Mouse (Mus musculus) lung, postnatal 10 days (tissue): Measurements from ENCODE around the gene Rin3.

ENCODE experiments used
- DNase-seq: peaks from one replicate; pipeline ENCODE4 v3.0.0; 2021

The Rin3 gene

DNA sequence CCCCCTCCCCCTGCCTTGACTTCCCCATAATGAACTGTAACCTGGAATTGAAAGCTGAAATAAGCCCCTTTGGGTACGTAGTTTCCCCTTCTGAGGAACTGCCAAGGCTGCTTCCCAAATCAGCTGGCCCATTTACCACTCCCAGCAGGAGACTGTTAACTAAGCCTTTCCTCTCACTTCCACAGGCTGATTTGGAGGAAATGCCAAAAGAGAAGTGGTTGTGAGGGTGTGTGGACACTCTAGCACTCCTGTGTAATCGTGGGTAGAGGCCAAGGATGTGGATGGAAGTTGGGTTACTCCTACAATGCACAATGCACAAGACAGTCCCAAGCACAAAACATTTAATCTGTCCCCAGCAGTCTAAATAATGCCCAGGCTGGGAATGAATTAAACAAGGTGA is 722 bp upstream of the Rin3 start:
- DNase-seq: no peak

DNA sequence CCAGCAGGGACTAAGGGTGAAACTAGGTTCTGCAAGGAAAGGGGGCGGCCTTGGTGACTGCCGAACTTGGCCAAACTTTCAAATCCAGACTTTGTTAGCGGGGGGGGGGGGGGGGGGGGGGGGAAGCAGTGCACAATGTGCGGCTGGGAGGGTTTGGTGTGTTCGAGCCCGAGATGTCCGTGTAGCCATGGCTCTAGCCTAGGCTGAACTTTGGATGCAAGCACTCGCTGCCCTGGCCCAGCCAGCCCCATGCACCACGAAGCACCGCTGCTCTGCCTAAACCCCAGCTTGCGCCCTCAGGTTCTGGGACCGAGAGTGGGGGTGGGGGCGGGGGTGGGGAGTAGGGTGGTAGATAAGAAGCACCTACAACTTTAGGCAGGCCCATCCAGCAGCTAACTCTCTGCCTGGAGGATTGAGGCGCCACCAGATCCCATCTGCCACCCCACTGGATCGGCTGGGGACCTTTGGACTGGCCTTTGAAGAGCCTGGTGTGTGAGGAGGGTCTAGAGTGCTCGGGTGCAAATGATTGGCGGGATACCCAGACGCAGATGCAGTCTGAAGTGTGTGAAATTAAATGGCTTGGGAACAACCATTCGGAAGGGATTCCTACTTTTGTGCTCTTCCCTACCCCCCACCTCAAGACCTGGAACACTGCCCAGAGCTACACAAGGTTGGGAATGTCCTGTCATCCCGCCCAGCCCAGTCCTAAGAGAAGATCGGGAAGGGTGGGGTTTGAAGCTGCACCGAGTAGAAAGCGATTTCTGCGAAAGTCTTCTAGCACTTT is 827 bp downstream of the Rin3 start:
- peak; percentile 90 for DNase-seq

DNA sequence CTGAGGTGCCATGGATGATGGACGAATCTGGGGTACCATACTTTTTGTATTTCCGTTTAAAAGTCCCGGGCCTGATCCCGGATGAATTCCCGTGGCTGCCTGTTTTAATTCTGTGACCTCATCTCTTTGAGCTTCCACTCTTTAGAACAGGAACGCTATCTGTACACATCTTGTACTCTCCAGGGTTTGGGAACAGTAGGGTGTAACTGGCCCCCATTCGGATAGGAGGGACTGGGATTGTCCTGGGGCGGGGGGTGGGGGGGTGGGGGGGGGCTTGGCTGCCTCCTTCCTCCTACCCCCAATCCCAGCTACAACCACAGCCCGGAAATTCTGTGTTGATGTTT is 1.4 kb downstream of the Rin3 start:
- no peak for DNase-seq

DNA sequence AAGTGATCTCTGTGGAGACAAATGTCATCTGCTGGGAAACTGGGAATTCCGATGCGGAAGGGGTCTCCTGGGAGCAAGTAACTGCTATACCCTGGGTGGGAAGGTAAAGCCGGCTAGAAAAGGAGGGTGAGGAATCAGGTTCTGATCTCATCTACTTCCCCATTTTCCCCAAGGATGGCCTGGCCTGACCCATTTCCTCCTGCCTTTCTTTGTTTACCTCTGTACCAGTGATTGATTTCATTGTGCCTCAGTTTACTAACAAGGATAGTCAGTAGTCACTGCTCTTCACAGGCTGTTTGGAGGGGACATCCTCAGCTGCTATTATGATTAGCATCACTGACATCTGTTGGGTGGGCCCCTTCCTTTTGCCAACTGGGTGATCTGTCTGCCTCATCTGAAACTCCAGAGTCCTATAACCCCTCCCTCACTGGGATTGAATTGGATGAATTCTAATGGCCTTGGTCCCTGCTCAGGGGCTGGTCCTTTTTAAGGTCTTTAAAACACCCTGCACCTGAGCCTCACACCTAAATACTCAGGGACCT is 1.8 kb downstream of the Rin3 start:
- DNase-seq: peak; percentile 42

DNA sequence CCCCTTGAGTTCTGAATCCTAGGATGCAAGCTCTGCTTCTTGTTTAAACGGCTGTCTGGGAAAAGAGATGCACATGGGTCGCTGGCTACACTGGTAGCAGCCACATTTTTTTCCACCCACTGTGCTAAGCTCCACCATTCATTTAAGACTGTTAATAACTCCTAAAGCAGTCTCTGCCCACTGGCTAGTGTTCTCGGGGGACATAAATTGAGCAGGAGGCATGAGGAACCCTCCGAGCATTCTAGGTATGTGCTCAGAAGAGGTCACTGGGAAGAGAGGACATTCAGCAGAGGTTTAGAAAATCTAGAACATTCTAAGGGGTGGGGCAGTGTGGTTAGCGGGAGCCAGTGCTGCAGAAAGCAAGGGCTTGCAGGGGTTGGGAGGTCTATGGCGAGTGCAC is 2.5 kb downstream of the Rin3 start:
- no peak for DNase-seq

DNA sequence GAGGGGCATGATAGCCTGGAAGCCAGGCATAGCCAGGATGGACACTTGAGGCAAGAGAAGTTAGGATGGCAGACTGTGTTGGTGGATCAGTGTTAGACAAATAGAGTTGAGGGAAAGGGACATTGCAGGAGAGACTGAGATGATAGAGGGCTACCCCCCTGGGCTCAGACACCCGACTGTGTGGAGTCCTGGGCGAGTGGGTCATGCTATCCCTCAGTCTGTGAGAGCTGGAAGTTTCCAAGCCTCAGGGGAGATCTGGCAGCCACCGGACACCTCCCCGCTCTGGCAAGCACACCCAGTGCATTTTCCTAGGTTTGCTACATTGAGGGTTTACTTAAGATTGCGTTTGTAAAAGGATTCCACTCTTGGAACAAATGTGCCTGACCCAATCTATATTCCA is 2.9 kb downstream of the Rin3 start:
- DNase-seq: no peak

DNA sequence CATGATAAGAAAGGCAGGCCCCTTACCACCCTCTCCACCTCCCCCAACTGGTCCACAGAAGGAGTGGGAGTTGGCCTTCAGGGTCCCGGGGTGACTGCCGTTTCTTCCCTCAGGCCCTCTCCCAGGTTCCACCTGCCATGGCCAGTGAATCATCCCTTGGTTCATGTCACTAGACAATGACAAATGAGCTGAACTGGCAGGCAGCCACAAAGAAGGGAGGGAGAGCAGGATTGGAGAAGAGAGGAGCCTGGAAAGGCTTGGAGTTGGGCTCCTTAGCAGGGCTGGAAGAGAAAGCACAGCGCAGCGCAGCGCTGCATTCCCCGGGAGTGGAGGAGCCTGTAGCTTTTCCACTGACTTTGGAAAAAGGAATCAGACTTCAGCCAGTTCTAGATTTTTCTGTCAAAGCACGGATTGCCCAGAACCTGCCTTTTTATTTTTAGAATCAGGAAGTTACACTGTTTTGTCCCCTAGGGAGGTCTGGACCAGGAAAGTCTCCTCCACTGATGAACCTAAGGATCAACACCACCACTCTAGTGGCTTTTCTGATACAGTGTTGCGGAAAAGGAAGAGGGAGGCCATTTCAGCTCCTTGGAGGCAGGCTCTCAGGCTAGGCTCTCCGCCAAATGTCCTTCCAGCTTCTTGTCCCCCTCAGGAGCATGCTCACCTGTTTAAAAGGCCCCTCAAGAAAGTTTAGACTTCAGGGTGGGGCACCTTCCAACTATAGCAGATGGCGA is 4.0 kb downstream of the Rin3 start:
- peak; percentile 79 for DNase-seq

DNA sequence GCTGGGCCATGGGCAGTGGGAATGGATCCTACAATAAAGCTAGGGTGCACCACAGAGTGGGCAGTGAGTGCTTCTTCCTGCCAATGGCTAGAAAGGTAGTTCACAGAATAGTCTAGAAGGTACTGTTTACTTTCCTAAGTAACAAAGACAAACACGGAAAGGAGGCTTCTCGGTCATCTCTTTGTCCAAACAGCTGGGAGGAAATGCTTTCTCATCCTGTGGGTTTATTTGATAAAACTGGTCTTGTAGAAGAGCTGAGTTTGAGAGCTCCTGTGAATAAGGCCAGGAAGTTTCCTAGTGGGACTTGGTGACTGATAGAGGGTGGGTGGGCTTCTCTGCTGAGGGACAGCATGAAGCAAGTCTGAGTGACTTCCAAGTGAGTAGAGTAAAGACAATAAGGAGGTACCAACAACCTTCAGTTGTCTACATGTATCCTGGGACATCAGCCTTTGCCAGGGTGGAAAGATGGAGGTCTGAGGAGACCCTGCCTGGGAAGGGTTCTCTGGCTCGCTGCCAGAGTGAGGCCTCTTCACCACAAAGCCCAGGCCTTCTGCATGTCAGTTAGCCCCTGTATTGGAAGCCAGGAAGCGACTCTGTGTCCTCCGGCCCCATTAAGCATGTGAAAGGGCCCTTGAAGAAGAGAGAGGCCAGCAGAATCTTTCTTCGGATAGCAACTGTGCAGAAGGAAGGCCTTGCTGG is 5.2 kb downstream of the Rin3 start:
- no peak for DNase-seq

DNA sequence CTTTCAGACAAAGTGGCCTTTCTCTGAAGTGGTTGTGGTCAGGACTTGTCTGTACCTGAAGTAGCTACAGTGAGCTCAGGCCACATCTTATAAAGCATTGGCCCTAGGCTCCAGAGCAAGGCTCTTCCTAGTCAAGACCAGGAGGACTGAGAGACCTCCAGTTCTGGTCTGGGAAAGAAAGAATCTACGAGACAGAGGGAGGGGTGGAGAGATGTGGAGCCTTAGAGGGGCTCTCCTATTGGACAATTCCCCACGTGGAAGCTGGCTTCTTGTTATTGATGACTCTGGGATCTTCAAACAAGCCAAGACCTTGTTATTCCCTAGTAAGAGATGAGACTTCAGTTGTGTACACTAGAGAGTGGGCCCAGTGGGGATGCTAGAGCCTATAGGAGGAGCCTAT is 6.0 kb downstream of the Rin3 start:
- no peak for DNase-seq

DNA sequence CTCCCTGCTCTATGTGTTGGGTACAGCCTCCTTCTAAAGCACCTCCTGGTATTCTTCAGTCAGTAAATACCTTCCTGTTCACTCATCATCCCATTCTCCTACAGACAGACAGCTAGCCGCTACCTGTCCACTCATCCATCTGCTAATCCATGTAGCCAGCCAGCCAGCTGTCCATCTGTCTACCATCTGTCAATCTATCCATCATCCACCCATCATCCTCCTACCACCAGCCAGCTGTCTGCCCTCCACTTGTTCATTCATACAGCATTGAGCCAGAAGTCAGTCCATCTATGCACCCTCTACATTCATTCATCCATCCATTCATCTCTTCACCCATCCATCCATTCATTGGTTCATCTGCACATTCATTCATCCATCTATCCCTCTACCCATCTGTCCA is 6.7 kb downstream of the Rin3 start:
- no peak for DNase-seq

DNA sequence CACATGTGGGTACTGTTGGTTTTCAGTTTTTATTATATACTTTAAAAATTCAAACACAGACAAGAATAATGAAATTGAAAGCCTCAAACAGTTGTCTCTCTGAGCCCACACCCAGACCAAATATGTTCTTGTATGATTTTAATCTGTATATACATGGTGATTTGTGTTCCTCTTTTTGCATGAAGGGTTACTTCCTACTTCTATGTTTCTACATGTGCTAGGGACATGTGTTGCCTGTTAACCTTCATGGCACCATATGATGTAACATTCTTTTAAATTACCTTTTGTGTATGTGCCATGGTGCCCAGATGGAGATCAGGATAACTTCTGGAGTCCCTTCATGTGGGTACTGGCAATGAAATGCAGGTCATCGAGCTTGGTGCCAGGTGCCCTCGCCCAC is 7.8 kb downstream of the Rin3 start:
- no peak for DNase-seq

DNA sequence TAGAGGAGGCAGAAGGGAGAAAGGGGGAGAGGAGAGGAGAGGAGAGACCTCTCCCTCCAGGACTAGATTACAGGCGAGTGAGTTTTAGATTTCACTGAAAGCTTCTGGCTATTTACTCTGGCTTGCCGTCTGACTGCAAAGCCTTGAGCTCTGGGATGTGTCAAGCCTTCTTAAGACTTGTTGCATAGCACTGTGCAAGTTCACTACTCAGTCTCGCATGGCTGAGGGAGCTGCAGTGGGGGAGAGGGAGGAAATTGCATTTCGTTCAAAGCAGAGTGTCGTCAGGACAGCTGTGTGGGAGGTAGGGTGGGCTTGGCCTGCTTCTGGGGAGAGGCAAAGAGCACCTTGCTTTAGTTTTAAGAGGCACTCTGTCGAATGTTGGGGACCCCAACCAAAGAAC is 8.8 kb downstream of the Rin3 start:
- DNase-seq: no peak

DNA sequence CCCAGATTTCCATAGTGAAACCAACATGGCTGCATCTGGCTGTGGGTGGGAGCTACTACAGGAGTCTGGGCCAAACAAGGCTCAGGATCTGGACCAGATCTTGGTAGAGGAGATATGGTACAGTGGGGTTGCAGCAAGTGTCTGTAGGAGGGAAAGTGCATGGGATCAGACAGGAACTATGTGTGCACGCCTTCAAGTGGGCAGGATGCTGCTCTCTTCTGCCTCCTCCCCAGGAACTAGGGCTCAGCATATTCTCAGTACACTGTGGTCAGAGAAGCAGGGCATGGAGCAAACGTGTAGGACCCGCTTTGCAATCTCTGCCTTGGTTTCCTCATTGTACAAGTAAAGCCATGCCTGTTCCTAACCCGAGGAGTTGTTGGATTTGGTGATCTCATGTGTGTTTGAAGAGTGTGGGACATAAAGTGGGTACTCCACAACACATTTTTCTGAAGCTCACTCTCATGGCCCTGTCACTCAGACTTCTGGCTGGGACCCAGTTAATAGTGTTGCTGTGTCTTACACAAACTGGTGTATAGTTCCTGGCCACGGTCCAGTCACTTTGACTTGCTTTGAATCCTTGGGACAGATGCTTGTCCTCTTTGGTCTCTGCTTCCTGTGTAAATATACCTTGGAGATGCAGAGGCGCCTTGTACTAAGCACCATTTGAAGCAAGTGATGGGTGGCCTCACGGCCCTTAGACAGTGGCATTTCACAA is 9.8 kb downstream of the Rin3 start:
- peak; percentile 59 for DNase-seq

DNA sequence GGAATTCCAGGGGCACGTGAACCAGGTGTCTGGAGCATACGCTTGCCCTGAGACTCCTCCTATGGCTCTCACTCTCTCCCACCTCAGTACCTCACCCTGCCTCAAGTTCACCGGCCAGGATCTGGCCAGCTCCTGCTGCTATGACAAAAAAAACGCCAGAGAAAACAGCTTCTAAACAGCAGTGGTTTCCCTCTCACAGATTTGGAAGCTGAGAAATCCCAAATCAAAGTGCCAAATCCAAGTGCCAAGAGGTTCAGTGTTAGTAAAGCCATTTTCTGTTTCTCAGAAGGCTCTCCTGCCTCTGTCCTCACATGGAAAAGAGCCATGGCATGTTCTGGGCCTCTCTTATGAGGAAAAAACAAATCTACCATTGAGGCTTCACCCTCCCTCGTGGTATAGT is 11.8 kb downstream of the Rin3 start:
- no peak for DNase-seq

DNA sequence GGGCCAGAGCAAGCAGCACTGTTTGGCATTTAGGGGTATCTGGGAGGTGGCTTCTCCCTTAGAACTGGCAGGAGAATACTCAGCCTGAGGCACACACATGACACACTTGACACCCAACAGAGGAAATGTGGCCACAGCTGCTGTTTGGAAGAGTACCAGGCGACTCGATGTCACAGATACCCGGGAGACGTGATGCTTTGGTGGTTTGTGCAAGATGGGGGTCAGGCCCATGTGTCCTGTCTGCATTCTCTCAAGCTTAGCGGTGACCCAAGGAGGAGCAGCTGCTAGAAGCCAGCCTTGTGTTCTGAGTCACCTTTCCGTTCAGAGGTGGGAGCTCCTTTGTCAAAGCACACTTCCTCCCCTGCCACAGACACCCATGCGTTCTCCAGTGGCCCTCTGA is 12.4 kb downstream of the Rin3 start:
- DNase-seq: peak; percentile 68

DNA sequence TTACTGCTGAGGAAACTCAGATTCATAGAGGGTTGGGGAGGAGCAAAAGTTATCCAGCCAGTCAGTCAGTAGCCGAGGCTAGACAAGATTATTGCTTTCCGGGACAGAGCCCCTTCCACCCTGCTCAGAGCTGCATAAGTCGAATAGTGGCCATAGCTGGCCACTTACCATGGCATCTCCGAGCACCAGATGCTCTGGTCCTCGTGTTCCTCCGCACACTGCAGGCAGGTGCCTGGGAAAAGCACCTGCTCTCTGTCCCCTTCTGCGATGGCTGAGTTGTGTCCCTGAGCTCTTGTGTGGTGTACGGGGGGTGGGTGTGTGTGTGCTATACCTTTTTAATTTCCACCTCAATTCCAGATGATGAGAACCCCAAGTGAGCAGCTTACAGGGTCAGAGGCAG is 12.8 kb downstream of the Rin3 start:
- no peak for DNase-seq

DNA sequence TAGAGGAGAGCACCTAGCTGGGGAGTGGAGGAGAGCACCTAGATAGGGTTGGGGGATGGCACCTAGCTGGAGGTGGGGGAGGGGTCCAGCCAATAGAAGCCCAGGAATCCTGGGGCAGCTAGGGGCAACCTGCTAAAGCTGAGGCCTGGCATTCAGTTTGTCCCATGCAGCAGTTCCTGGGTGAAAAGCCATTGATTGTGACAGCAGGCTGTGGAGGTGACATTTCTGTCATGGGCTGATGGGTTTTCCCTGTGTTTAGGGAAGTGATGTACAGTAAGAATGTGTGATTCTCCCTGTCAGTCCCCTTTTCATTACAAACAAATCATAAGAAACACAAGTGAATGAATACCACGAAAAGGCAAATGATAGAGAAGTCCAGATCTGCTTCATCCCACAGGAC is 13.5 kb downstream of the Rin3 start:
- no peak for DNase-seq

DNA sequence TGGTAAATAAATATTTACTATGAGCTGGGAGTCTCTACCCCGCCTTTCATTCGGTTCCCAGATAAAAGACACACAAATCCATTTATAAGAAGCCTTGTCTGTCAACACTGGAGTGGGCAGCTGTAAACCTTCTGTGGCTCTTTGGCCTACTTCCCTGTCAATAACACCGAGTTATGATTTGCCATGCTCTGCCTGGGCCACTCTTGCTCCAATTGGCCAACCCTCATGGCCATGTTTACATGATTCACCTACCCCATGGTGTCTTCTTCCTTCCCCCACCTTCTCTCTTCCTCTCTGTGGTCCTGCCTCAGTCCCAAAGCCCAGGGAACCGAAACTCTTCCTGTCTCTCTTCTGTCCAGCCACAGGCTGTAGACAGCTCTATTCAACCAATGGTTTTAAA is 14.1 kb downstream of the Rin3 start:
- DNase-seq: peak; percentile 37

DNA sequence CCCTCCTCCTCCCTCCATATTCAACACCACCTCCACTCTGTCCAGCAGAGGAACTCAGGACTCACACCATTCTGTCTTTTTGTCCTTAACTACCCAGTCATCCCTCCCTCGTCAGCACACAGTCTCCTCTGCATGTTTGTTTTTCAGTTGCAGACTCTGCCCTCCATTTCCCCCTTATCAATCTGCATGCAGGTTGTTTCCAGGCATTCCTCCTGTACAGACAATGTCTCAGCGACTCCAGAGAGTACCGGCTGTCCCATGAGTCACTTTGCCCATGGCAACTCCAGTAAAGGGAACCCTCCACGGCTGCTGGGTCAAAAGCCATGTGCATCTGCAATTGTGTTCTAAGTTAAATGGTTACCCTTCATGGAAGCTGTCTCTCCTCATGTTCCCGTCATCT is 16.4 kb downstream of the Rin3 start:
- DNase-seq: no peak

DNA sequence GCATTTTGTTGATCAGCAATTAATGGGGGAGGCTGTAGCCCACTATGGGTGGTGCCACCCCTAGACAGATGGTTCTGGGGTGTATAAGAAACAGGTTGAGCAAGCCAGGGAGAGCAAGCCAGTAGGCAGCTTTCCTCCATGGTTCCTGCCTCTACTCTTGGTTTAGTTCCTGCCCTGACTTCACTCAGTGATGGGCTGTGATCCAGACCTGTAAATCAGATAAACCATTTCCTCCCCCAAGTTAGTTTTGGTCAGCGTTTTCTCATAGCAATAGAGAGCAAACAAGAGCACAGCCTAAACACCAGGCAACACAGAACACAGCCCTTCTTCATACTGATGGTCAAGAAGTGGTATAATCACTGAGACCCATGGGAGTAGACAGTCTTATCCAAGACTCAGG is 18.7 kb downstream of the Rin3 start:
- no peak for DNase-seq

DNA sequence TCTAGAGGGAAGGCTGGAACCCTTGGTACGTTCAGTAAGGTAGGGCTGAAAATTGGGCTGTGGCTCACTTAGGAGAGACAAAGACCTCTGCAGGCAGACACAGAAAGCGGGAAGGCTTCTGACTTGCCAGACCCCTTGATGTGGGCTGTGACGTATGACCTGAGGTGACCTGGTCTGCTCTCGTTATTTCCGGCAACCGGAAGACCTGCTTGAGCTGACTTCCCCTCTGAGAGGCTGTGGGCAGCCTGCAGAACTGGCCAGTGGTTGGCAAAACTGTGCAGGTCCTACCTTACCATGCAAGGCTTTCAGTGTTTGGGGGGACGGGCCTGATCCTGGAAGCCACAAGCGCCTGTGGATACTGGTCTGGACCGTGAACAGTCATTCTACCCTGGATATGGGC is 19.5 kb downstream of the Rin3 start:
- DNase-seq: peak; percentile 60

DNA sequence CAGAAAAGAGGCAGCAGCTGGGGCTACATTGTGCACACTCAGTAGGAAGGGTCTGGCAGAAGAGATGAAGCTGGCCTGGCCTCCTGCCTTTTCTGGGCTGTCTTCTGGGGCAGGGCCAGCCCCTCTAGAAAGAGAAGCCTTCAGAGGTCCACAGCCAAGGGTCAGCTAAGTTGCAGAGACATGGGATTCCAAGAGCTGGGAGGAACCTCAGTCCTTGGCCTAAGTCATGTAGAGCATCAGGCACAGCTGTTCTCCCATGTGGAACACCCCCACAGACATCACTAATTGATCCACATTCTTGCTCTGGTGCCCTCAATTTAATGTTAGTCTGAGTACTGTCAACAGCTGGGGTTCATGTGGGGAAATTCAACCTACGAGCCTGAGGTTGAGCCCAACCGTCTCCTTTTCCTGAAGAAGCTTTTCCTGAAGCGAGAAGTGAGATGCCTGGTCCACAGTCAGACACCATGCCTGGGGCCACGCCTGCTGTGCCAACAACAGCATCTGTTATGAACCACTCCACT is 20.0 kb downstream of the Rin3 start:
- DNase-seq: peak; percentile 89

DNA sequence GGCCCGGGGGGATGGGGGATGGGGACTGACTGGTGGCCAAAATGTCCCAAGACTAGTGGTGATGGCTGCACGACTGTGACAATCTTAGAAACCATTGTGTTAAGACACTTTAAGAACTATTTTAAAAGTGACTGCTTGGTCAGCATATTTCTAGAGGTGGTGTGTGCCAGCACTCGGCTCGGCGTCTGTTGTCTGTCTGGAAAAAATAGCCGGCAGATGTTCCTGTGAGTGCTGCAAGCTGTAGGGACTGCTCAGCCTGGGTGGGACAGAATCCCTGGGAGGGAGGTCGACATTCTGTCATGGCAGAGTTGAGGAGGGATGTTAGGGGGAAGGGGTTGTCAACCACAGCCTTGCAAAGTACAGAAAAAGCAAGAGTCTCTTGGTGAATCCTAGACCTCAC is 21.0 kb downstream of the Rin3 start:
- DNase-seq: peak; percentile 40
